Mouse (Mus musculus): ENCODE data around the gene Hist2h3c2. TPM values are rescaled to one million over a fixed set of nuclear protein-coding genes. Genes with fewer than 3 reads are reported as not detected.
"Not testable (repeated sequence)": the region's sequence is repeated elsewhere in the genome, so short reads cannot be mapped to it uniquely, and the experiment has no call there.

Hist2h3c2 gene
- polyA plus RNA-seq, 1 experiment, result 4.5 TPM

GRCm38 (mm10) chr3:96269511-96270474, 30.9 kb upstream of the Hist2h3c2 start, which contains the start of gene Hist2h2bb:
TSS of gene Hist2h2bb (plus strand) at chr3:96269752.
- peak; percentile 95 to 98 for DNase-seq
- Histone ChIP-seq H3K27ac (ENCODE audit: insufficient read depth, low read length) (peak within 1 kb of the TSS; percentile 93), H3K27me3 (ENCODE audit: control insufficient read depth, insufficient read depth, low read length) (no peaks in the 10 kb centered on the region), H3K4me1 (ENCODE audit: control insufficient read depth, insufficient read depth, low read length) (peaks cover 4% of the 10 kb centered on the region; the same call in 1 of the 2 replicates), H3K4me3 (replicated peaks; ENCODE audit: insufficient read depth, low read depth, low read length) (peak within 1 kb of the TSS; percentile 70)
- TF ChIP-seq CTCF (IDR thresholded peaks at IDR 0.05; ENCODE audit: borderline replicate concordance, insufficient read depth, low read depth, low read length) (no peak), POLR2A (IDR thresholded peaks at IDR 0.05; ENCODE audit: borderline replicate concordance, insufficient read depth, low read length) (peak; percentile 100)
- under 1% methylated on average over 45 of the region's 45 CpGs for WGBS

- H3K27me3 ChIP-seq (ENCODE audit: control insufficient read depth, insufficient read depth, low read length); H3K4me1 ChIP-seq (ENCODE audit: control insufficient read depth, insufficient read depth, low read length): not testable (repeated sequence)
- peak overlapping the region; percentile 93 for H3K27ac ChIP-seq (ENCODE audit: insufficient read depth, low read length)
- H3K4me3 ChIP-seq (replicated peaks; ENCODE audit: insufficient read depth, low read depth, low read length), result peak overlapping the region; percentile 56
- DNase-seq, result peak in 1 of 2 experiments; percentile 63
- WGBS, result under 1% methylated on average over 17 of the region's 44 CpGs
Measured at GRCm38 (mm10) chr3:96268776-96269378, 29.9 kb upstream of the Hist2h3c2 start.

- H3K27ac ChIP-seq (ENCODE audit: insufficient read depth, low read length), result peak within 1 kb of the TSS; percentile 93
- peak; percentile 89 for TF ChIP-seq POLR2A (IDR thresholded peaks at IDR 0.05; ENCODE audit: borderline replicate concordance, insufficient read depth, low read length)
- no peak for TF ChIP-seq CTCF (IDR thresholded peaks at IDR 0.05; ENCODE audit: borderline replicate concordance, insufficient read depth, low read depth, low read length)
- H3K4me3 ChIP-seq (replicated peaks; ENCODE audit: insufficient read depth, low read depth, low read length), result peak within 1 kb of the TSS; percentile 70
- peak; percentile 87 to 89 for DNase-seq
- H3K27me3 ChIP-seq (ENCODE audit: control insufficient read depth, insufficient read depth, low read length), result no peaks in the 10 kb centered on the region
- H3K4me1 ChIP-seq (ENCODE audit: control insufficient read depth, insufficient read depth, low read length), result peaks cover 6% of the 10 kb centered on the region; the same call in 1 of the 2 replicates
- WGBS, result 13% methylated on average over 30 of the region's 30 CpGs
Measured at GRCm38 (mm10) chr3:96268051-96268775, 29.3 kb upstream of the Hist2h3c2 start, which contains the start of gene Hist2h3b. TSS of gene Hist2h3b (plus strand) at chr3:96268654.

GRCm38 (mm10) chr3:96267541-96267940, 28.6 kb upstream of the Hist2h3c2 start:
- no peak for DNase-seq
- no peaks in the 10 kb centered on the region for H3K27me3 ChIP-seq (ENCODE audit: control insufficient read depth, insufficient read depth, low read length)
- TF ChIP-seq POLR2A (IDR thresholded peaks at IDR 0.05; ENCODE audit: borderline replicate concordance, insufficient read depth, low read length), result no peak
- TF ChIP-seq CTCF (IDR thresholded peaks at IDR 0.05; ENCODE audit: borderline replicate concordance, insufficient read depth, low read depth, low read length), result no peak
- no peak overlapping the region for H3K4me3 ChIP-seq (replicated peaks; ENCODE audit: insufficient read depth, low read depth, low read length)
- H3K4me1 ChIP-seq (ENCODE audit: control insufficient read depth, insufficient read depth, low read length), result peaks cover 6% of the 10 kb centered on the region; the same call in 1 of the 2 replicates
- no peak overlapping the region for H3K27ac ChIP-seq (ENCODE audit: insufficient read depth, low read length)
- WGBS, result 80% methylated on average over 4 of the region's 4 CpGs

GRCm38 (mm10) chr3:96266132-96266710, 27.3 kb upstream of the Hist2h3c2 start:
- no peak overlapping the region for H3K27ac ChIP-seq (ENCODE audit: insufficient read depth, low read length)
- TF ChIP-seq POLR2A (IDR thresholded peaks at IDR 0.05; ENCODE audit: borderline replicate concordance, insufficient read depth, low read length) (no peak), CTCF (IDR thresholded peaks at IDR 0.05; ENCODE audit: borderline replicate concordance, insufficient read depth, low read depth, low read length) (no peak)
- no peak overlapping the region for H3K4me3 ChIP-seq (replicated peaks; ENCODE audit: insufficient read depth, low read depth, low read length)
- 93% methylated on average over 8 of the region's 8 CpGs for WGBS
- DNase-seq, result no peak
- H3K27me3 ChIP-seq (ENCODE audit: control insufficient read depth, insufficient read depth, low read length), result no peaks in the 10 kb centered on the region
- peaks cover 6% of the 10 kb centered on the region; the same call in 1 of the 2 replicates for H3K4me1 ChIP-seq (ENCODE audit: control insufficient read depth, insufficient read depth, low read length)

- Histone ChIP-seq H3K27me3 (ENCODE audit: control insufficient read depth, insufficient read depth, low read length) (no peaks in the 10 kb centered on the region), H3K27ac (ENCODE audit: insufficient read depth, low read length) (peak overlapping the region; percentile 63; the same call in 1 of the 2 replicates), H3K4me1 (ENCODE audit: control insufficient read depth, insufficient read depth, low read length) (peaks cover 6% of the 10 kb centered on the region; the same call in 1 of the 2 replicates), H3K4me3 (replicated peaks; ENCODE audit: insufficient read depth, low read depth, low read length) (no peak overlapping the region)
- TF ChIP-seq POLR2A (IDR thresholded peaks at IDR 0.05; ENCODE audit: borderline replicate concordance, insufficient read depth, low read length) (no peak), CTCF (IDR thresholded peaks at IDR 0.05; ENCODE audit: borderline replicate concordance, insufficient read depth, low read depth, low read length) (no peak)
- 52% methylated on average over 7 of the region's 7 CpGs for WGBS
- DNase-seq, result peak in 1 of 2 experiments; percentile 31
Measured at GRCm38 (mm10) chr3:96264404-96264949, 25.6 kb upstream of the Hist2h3c2 start.

Measured in cerebellum, adult 2 months (tissue).